Mouse (Mus musculus): ENCODE measurements around the gene Bad.

Bad gene

DNA sequence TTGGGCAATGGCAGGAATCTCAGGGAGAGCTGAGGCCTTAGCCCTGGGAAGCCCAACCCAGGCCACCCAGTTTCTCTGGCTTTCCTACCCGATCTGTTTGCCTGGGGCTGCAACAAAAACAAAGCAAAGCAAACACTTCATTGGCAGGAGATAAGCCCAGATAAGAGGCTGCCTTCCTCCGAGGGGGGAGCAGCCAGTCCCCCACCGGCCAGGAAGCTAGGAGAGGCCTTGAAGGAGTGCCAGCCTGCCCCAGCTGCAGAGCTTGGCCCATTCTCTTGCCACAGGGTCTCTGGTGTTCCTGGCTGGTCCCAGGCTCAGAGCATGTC, 11.0 kb downstream of the Bad start:
- in situ Hi-C loops (cut with MboI, MseI): loop anchor here in 1 of 2 experiments (10.0 kb wide), 1 partner anchor 548 kb away; no protein-coding TSS in a partner anchor

DNA sequence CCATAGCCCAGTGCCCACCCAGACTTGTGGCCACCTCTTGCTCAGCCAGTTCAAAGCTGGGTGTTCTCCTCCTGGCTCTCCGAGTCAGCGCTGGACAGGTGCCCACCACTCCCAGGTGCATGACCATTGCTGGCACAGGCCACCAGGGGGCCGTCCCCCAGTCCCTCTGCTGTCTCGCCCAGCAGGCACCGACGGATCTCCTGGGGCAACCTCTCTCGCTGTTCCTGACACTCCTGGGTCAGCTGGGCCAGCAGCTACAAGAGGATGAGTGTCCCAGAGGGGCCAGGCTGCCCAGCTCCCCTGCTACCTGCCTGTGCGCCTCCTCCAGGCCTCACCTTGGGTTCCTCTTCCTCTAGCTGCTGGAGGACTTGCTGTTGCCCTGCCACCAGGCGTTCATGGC, 12.4 kb downstream of the Bad start:
- in situ Hi-C loops (cut with MboI, MseI): loop anchor here in 1 of 2 experiments (10.0 kb wide), 1 partner anchor 549 kb away; no protein-coding TSS in a partner anchor

DNA sequence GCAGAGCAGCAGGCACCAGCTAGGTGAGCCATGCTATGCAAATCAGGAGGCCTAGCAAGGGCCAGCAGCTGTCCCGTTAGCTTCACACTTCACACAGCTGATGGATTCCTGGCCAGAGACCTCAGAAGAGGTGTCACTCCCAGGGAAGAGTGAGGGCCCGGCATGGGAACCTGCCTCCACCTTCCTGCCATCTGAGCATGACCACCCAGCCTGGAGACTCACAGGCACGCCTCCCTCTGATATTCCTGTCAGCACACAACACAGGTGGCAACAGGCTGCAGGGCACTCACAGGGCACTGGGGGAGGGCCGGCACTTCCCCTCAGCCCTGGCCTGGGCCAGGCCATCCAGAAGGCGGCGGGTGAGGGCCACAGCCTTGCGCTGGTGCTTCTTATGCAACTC, 13.8 kb downstream of the Bad start:
- in situ Hi-C loops (cut with MboI, MseI): loop anchor here in 1 of 2 experiments (10.0 kb wide), 1 partner anchor 551 kb away; no protein-coding TSS in a partner anchor

GRCm38 (mm10) chr19:6956461-6956860, 14.8 kb downstream of the Bad start:
- in situ Hi-C loops (cut with MboI, MseI): loop anchor here in 1 of 2 experiments (10.0 kb wide), 1 partner anchor 552 kb away; no protein-coding TSS in a partner anchor

- in situ Hi-C loops (cut with MboI, MseI): no loop called here
Observed at GRCm38 (mm10) chr19:6968491-6969271, 27.0 kb downstream of the Bad start.

DNA sequence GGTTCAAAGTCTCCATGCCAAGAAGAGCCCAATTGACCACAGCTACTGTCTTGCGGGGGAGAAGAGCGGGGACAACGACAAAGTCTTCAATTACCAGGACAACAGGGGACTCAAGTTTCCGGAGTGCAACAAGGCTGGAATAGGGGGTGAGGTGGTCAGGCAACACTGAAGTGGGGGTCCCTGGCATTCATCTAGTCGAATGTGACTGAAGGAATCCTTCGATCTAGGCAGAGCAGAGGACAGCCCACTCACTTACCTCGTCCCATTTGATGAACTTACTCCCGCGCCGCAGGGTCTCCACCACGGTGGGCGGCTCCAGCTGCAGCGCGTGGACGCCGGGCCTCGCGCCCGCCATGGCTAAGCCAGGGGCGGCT, 27.6 kb downstream of the Bad start:
- in situ Hi-C loops (cut with MboI, MseI): no loop called here

DNA sequence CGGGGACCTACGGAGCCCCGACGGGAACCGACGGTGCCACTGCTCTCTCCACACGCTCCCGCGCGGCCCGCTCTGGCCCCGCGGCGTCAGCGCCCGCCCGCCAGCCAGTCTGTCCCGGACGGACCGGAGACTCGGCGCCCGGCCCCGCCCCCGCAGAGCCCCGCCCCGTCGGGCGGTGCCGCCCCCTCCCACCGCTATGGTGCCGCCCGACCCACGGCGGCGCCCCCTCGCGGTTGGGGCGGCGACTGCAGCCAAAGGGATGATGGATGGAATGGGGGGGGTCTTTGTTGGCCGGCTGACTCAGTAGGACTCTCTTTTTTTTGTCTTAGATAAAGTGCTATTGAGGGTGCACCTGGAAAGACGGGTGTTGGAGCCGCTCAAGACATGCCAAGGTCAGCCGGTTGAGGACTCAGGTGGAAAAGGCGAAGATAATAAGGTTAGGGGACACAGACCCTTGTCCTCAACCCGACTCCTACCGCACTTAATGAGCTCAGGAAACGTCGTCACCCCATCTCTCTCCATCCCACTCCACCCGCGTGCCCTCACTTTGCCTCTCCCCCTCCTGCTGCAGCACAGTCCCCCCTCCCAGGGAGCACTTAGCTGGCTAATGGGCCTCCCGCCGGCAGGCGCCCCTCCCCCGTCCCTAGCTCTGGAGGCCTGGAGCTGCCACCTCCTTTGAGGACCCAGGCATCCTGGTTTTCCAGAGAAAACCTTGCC, 28.2 kb downstream of the Bad start:
- in situ Hi-C loops (cut with MboI, MseI): loop anchor here in 1 of 2 experiments (5.0 kb wide), 1 partner anchor 48 kb away; the partner anchor contains the start of gene Esrra

DNA sequence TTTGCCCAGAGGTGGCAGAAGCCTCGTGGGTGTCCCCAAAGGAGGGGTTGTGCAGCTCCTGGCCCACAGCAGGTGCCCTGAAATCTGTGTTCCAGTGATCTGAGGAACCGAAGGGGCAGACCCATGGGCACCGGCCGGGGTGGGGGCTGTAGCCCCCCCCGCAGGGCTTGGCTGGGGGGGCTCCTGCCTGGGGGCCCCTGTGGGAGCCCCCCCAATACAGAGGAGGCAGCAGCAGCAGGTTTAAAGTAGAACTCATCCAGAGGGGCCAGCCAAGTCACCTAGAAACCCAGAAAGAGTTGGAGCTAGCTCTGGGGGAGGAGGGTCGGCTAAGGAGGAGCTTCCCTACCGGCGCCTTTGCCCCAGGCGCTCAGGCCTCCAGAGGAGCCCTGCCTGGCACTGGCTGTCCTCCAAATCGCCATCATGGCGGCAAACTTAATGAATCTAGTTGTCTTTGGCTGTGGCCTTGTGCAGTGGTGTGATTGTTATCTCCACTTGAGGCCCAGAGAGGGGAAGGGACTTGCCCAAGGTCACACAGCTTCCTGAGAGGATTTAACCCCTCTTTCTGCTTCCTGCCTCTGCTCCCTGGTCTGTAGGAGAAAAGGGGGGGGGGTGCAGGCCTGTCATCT, 28.9 kb downstream of the Bad start:
- in situ Hi-C loops (cut with MboI, MseI): loop anchor here in 1 of 2 experiments (5.0 kb wide), 1 partner anchor 48 kb away; the partner anchor contains the start of gene Esrra

DNA sequence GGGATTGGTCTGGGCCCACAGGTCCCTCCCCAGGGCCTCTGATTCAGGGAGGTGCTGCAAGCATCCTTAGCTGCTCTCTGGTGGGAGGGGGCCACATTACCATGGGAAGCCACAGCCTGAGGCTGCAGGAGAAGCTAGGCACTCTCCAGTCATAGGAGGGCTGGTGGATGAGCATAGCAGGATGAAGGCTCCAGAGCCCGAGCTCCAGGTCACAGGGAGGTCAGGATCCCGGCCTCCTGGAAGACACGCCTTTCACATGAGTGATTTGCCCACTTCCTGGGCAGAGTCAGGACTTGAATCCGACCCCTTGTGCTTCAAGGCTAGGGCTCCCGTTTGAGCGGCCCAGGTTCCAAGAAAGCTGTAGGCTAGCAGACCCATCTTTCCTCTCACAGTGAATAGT, 30.0 kb downstream of the Bad start:
- in situ Hi-C loops (cut with MboI, MseI): loop anchor here in 1 of 2 experiments (5.0 kb wide), 1 partner anchor 49 kb away; the partner anchor contains the start of gene Esrra

- in situ Hi-C loops (cut with MboI, MseI): loop anchor here in 1 of 2 experiments (5.0 kb wide), 1 partner anchor 50 kb away; the partner anchor contains the start of gene Esrra
Observed at GRCm38 (mm10) chr19:6972247-6972917, 30.7 kb downstream of the Bad start.

- in situ Hi-C loops (cut with MboI, MseI): loop anchor here in 1 of 2 experiments (5.0 kb wide), 1 partner anchor 51 kb away; the partner anchor contains the start of gene Esrra
Observed at GRCm38 (mm10) chr19:6973581-6974190, 32.0 kb downstream of the Bad start.

- in situ Hi-C loops (cut with MboI, MseI): loop anchor here in 1 of 2 experiments (5.0 to 25.0 kb wide), 2 partner anchors 52 to 1938 kb away; partner anchors contain the start of genes B3gat3 and Esrra
Observed at GRCm38 (mm10) chr19:6974211-6975205, 32.8 kb downstream of the Bad start, which contains the start of gene Ppp1r14b. Ppp1r14b (plus strand) TSS chr19:6974968.

GRCm38 (mm10) chr19:6975537-6976521, 34.2 kb downstream of the Bad start, which contains the start of gene Plcb3:
Plcb3 (minus strand) TSS chr19:6976470.
- in situ Hi-C loops (cut with MboI, MseI): loop anchor here in 1 of 2 experiments (25.0 kb wide), 1 partner anchor 1936 kb away; the partner anchor contains the start of gene B3gat3

- in situ Hi-C loops (cut with MboI, MseI): loop anchor here in 1 of 2 experiments (25.0 kb wide), 1 partner anchor 1934 kb away; the partner anchor contains the start of gene B3gat3
Observed at GRCm38 (mm10) chr19:6977759-6978638, 36.3 kb downstream of the Bad start.

GRCm38 (mm10) chr19:6978639-6978974, 36.9 kb downstream of the Bad start:
- in situ Hi-C loops (cut with MboI, MseI): loop anchor here in 1 of 2 experiments (25.0 kb wide), 1 partner anchor 1934 kb away; the partner anchor contains the start of gene B3gat3

GRCm38 (mm10) chr19:6979001-6979479, 37.4 kb downstream of the Bad start:
- in situ Hi-C loops (cut with MboI, MseI): loop anchor here in 1 of 2 experiments (25.0 kb wide), 1 partner anchor 1933 kb away; the partner anchor contains the start of gene B3gat3

Data from T-helper 17 cell (primary cell).